Mouse (Mus musculus) midbrain, embryonic 10.5 days (tissue): ENCODE measurements at regions not wholly inside any gene's neighbourhood (a gene's known extent, or its start where the extent isn't known, plus 50 kb on each side); places are given as distances from the start of the nearest gene placed in this dataset.

Source experiments
- DNase-seq: peaks from one replicate; pipeline ENCODE4 v3.0.0-alpha.2; 2017; ENCODE audit warnings: low spot score
- H3K27ac ChIP-seq: fragments of 300-500 bp; sonication (generic); replicated peaks from 2 replicates; pipeline ENCODE4 v1.5.1; 2016; ENCODE audit warnings: mild to moderate bottlenecking
- H3K27me3 ChIP-seq: fragments of 300-500 bp; sonication (generic); 2 replicates; pipeline ENCODE4 v1.6.1; 2016; ENCODE audit warnings: low read depth, mild to moderate bottlenecking; ENCODE audit not compliant: poor library complexity, severe bottlenecking
- H3K36me3 ChIP-seq: fragments of 300-500 bp; sonication (generic); 2 replicates; pipeline ENCODE4 v1.6.1; 2016; ENCODE audit warnings: mild to moderate bottlenecking, moderate library complexity
- H3K4me1 ChIP-seq: fragments of 300-500 bp; sonication (generic); 2 replicates; pipeline ENCODE4 v1.6.1; 2016
- H3K4me3 ChIP-seq: fragments of 300-500 bp; sonication (generic); 2 replicates; pipeline ENCODE4 v1.5.1; 2016; ENCODE audit warnings: mild to moderate bottlenecking, moderate library complexity
- H3K9me3 ChIP-seq: fragments of 300-500 bp; sonication (generic); replicated peaks from 2 replicates; pipeline ENCODE4 v1.6.1; 2016; ENCODE audit warnings: mild to moderate bottlenecking
- WGBS: fragments of 180-500 bp; shearing (Covaris S2); methylation state at CpG from one replicate; pipeline ENCODE4 v1.1.7; 2016; 5-methylcytosine and 5-hydroxymethylcytosine counted together

DNA sequence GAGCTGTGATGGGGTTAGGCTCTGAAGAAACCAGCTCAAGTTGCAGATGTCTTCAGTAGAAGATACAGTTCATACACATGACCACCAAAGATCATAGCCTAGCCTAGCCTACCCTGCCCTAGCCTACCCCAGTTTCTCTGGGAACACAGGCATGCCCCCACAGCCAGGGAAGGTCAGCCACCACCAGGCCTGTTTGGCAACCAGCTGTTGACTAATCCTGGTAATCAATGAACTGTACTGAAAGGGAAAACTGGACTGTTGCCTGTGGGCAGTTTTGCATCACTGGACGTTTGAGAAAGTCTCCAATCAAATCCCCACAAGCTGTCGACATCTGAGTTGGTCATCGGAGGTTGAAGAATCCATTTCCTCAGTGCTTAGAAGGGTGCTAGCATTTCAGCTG is 276.5 kb upstream of the Eef2kmt start:
- Histone ChIP-seq H3K9me3 (no peaks in the 10 kb centered on the region), H3K27me3 (peaks cover 19% of the 10 kb centered on the region), H3K36me3 (no peaks in the 10 kb centered on the region), H3K4me3 (no peak overlapping the region), H3K4me1 (peaks cover 24% of the 10 kb centered on the region), H3K27ac (no peak overlapping the region)
- 83% methylated on average over 3 of the region's 3 CpGs for WGBS
- DNase-seq, result no peak

DNA sequence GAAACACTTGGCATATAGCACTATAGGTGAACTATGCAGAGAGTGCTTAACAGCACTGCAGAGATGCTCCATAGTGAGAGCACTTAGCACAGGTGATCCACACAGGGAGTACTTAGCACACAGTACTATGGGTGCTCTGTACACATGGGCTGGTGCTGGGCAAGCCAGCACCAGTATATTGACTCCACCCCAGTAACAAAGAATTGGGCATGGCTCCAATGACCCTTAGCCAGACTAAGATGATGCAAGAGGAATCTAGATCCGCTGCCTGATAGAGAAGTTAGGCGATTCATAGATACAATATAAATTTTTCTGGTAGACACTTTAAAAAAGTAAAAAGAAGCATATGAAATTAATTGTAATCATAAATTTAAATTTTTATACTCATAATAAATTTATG is 274.0 kb upstream of the Eef2kmt start:
- no peak for DNase-seq
- H3K9me3 ChIP-seq, result no peaks in the 10 kb centered on the region; the same call in 1 of the 2 replicates
- H3K27me3 ChIP-seq, result no peaks in the 10 kb centered on the region
- H3K36me3 ChIP-seq, result no peaks in the 10 kb centered on the region
- peaks cover 5% of the 10 kb centered on the region for H3K4me1 ChIP-seq
- H3K4me3 ChIP-seq, result no peak overlapping the region
- H3K27ac ChIP-seq, result no peak overlapping the region
- 92% methylated on average over 2 of the region's 2 CpGs for WGBS

DNA sequence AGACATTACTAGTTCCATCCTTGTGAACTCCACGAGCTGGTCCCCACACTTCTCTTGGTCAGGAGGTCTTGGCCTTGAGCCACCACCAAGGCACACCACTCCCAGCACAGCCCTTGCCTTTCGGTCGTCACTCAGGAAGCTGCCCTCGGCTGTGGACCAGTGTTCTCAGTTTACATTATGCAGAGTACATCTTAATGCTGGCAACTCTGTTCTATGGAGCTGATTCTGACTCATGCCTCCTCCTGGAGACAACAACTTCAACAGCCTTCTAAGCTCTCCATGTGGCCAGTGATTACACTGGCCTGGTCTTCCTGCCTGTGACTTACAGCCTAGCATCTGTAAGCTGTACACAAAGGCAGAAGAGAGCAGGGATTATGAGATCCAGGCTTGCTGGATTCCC is 272.2 kb upstream of the Eef2kmt start:
- no peak for DNase-seq
- Histone ChIP-seq H3K36me3 (no peaks in the 10 kb centered on the region), H3K9me3 (no peaks in the 10 kb centered on the region; the same call in 1 of the 2 replicates), H3K4me3 (no peak overlapping the region), H3K27me3 (no peaks in the 10 kb centered on the region), H3K27ac (no peak overlapping the region), H3K4me1 (peaks cover 5% of the 10 kb centered on the region)
- 79% methylated on average over 4 of the region's 4 CpGs for WGBS

DNA sequence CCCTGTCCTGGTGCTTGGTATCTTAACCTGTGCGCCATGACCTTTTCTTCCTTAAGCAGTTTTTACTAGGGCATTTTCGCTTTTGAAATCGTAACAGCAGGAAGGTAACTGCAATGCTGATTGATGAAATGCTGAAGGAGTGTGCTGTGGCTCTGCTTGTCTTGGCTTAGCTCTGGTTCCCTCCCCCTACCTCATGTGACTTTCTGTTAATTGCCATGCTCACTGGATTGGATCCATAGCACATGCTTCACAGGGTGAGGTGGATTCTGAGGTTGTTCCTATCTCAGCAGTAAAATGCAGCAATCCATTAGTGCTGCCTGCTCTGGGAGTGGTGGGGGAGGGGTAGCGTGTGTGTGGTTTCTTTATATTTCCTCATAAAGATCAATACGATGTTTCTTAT is 268.6 kb upstream of the Eef2kmt start:
- H3K27me3 ChIP-seq, result no peaks in the 10 kb centered on the region
- no peak overlapping the region for H3K27ac ChIP-seq
- 86% methylated on average over 5 of the region's 5 CpGs for WGBS
- H3K9me3 ChIP-seq, result no peaks in the 10 kb centered on the region; the same call in 1 of the 2 replicates
- no peaks in the 10 kb centered on the region for H3K36me3 ChIP-seq
- H3K4me3 ChIP-seq, result no peak overlapping the region
- H3K4me1 ChIP-seq, result no peaks in the 10 kb centered on the region
- no peak for DNase-seq

DNA sequence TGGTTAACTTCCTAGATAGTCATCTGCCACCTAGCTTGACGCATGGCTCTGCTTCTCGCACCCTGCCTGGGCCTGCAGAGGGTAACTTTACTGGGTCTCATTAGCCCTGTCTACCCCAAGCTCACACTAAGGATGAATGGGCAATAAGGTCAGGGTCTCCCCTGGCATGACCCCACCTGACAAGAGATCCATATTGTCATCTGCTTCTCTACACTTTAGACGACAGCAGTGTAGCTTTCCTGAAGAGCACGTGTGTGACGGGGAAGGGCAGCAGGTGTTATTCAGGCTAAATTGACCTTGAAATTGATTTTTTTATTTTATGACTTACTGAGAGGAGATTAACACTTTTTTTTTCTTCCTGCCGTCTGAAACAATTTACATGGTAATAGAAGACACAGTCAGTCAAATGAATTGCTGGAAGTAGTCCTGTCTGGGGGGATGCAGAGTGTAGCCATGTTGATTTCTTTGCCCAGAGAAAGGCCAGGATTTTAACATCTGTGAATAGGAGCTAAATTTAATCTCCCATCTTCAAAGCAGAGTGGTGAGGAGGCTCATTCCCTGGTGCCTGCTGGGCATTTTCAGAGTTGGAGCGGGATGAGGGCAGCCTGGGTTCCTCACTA is 267.7 kb upstream of the Eef2kmt start:
- no peaks in the 10 kb centered on the region for H3K4me1 ChIP-seq
- no peaks in the 10 kb centered on the region; the same call in 1 of the 2 replicates for H3K9me3 ChIP-seq
- H3K4me3 ChIP-seq, result no peak overlapping the region
- DNase-seq, result no peak
- no peaks in the 10 kb centered on the region for H3K27me3 ChIP-seq
- H3K36me3 ChIP-seq, result no peaks in the 10 kb centered on the region
- H3K27ac ChIP-seq, result no peak overlapping the region
- WGBS, result 78% methylated on average over 7 of the region's 7 CpGs

DNA sequence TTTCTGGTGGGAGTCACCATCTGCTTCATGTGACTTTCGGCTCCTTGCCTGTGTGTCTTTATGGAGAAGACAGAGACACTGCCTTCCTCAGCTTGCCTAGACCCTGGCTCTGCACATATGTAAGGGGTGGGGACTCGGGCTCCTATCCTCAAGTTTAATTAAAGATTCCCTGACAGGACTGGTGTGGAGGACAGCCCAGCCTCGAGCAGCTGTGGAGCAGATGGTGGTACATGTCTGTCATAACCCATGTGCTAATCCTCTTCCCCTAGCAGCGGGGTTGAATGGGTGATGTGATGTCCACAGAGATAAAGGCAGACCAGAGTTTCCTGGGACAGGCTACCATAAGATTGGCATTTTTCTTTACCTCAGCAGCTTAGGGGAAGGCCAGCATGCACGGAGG is 262.0 kb upstream of the Eef2kmt start:
- no peak for DNase-seq
- Histone ChIP-seq H3K9me3 (no peaks in the 10 kb centered on the region), H3K4me3 (no peak overlapping the region), H3K4me1 (peaks cover 13% of the 10 kb centered on the region), H3K36me3 (no peaks in the 10 kb centered on the region), H3K27me3 (no peaks in the 10 kb centered on the region), H3K27ac (no peak overlapping the region; the same call in 1 of the 2 replicates)
- 80% methylated on average over 5 of the region's 5 CpGs for WGBS

DNA sequence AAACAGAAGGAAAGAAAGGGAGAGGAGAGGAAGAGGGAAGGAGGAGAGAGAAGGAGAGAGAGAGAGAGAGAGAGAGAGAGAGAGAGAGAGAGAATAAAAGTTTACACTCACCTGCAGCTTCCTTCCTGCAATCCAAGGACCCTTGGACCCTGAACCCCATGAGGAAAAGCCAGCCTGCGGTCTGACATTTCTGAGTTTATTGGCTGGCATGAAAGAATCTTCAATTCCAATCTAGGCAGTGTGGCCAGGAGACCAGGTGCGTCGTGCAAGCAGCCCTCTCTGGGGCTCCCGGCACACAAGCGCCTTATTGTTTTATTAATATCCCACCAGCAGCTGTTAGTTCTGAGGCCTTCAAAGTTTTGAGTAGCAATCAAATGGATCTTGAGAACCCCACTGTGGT is 260.1 kb upstream of the Eef2kmt start:
- H3K27ac ChIP-seq, result no peak overlapping the region
- H3K36me3 ChIP-seq, result no peaks in the 10 kb centered on the region
- no peaks in the 10 kb centered on the region for H3K27me3 ChIP-seq
- no peak overlapping the region for H3K4me3 ChIP-seq
- no peaks in the 10 kb centered on the region for H3K9me3 ChIP-seq
- peaks cover 13% of the 10 kb centered on the region for H3K4me1 ChIP-seq
- DNase-seq, result no peak
- WGBS, result 91% methylated on average over 5 of the region's 5 CpGs

DNA sequence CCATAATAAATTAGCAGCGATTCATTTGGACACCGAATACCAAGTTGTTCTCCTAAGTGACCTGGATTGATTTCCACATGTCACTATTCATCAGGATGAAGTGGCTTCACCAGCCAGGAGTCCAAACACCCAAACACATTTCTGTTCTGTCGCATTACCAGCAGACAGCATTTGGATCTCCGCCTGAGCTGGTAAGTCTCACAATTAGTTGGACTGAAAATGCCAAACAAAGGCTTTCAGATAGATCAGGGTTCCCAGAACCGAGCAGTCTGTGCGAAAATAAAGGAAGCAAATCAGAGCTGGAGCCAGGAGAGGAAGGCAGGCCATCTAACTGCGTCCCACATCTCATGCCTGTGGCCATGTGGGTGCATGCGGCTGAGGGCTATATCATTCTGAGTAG is 251.5 kb upstream of the Eef2kmt start:
- DNase-seq, result no peak
- Histone ChIP-seq H3K4me3 (no peak overlapping the region), H3K27ac (no peak overlapping the region), H3K36me3 (no peaks in the 10 kb centered on the region), H3K27me3 (no peaks in the 10 kb centered on the region), H3K4me1 (no peaks in the 10 kb centered on the region), H3K9me3 (no peaks in the 10 kb centered on the region)
- WGBS, result 87% methylated on average over 8 of the region's 8 CpGs

DNA sequence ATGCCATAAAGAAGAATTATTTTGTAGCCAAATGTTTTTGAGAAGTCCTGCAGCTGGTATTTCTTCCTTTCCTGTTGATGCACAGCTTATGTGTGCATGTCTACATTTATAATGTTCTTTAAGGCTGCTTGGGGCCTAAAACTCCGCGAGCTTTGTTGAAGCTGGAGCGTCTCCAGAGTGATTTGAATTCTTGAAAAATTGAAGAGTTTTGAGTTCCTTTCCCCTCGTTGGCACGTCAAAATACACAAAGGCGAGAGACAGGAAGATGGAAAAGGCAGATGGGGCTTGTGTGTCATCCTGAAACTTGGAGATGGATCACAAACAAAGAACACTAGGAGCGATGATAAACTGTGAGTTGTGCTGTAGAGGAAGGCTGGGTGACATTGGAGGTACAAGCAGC is 246.2 kb upstream of the Eef2kmt start:
- no peak overlapping the region for H3K4me3 ChIP-seq
- no peak overlapping the region for H3K27ac ChIP-seq
- DNase-seq, result no peak
- WGBS, result 93% methylated on average over 7 of the region's 7 CpGs
- no peaks in the 10 kb centered on the region for H3K36me3 ChIP-seq
- H3K4me1 ChIP-seq, result no peaks in the 10 kb centered on the region
- H3K27me3 ChIP-seq, result no peaks in the 10 kb centered on the region
- no peaks in the 10 kb centered on the region for H3K9me3 ChIP-seq

DNA sequence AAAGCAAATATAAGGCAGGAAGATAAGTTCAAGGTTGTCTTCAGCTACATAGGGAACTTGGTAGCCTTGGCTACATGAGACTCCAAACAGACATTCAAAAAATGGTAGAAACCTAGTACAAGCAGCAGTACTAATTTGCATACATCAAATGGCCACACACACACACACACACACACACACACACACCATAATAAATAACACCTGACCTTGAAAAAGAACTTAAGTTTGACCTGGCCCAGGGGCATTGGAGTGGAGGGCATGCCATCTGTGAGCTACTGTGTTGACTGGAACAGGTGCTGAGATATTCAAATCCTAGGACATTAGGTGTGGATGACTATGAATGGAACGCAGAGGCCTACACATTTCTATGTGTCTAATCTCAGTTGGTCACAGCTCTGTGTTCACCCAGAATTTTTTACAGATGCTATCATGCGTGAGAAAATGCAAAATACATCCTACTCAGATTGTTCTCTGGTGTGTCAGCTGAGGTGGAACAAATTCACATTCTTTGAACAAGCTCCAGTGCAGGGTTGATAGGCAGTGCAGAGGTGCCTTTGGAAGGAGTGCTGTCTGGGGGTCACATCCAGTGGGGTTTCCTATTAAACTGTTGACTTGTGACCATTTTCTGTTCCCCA is 240.4 kb upstream of the Eef2kmt start:
- Histone ChIP-seq H3K36me3 (no peaks in the 10 kb centered on the region), H3K27ac (no peak overlapping the region), H3K4me3 (no peak overlapping the region), H3K9me3 (no peaks in the 10 kb centered on the region), H3K27me3 (no peaks in the 10 kb centered on the region), H3K4me1 (peaks cover 34% of the 10 kb centered on the region)
- 80% methylated on average over 2 of the region's 2 CpGs for WGBS
- DNase-seq, result no peak

DNA sequence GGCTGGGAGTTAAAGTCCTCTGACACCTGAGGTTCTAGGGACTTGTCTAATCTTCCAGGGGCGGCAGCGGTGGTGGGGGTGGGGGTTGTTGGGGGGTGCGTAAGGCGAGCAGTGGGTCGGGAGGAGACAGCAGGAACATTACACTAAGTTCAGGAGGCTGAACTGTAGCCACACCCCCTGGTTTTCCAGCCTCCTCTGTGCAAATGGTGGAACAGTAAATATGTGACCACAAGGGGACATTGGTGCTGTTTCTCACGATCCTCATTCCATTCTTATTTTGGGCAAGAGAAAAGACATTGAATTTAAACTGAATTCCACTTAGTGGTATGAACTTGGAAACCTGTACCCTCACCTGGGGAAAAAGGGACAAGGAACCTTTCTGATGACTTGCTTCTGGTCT is 237.6 kb upstream of the Eef2kmt start:
- no peak overlapping the region for H3K27ac ChIP-seq
- no peak for DNase-seq
- no peaks in the 10 kb centered on the region for H3K36me3 ChIP-seq
- no peaks in the 10 kb centered on the region for H3K9me3 ChIP-seq
- no peaks in the 10 kb centered on the region for H3K27me3 ChIP-seq
- H3K4me3 ChIP-seq, result no peak overlapping the region
- peaks cover 34% of the 10 kb centered on the region for H3K4me1 ChIP-seq
- 44% methylated on average over 6 of the region's 6 CpGs for WGBS

DNA sequence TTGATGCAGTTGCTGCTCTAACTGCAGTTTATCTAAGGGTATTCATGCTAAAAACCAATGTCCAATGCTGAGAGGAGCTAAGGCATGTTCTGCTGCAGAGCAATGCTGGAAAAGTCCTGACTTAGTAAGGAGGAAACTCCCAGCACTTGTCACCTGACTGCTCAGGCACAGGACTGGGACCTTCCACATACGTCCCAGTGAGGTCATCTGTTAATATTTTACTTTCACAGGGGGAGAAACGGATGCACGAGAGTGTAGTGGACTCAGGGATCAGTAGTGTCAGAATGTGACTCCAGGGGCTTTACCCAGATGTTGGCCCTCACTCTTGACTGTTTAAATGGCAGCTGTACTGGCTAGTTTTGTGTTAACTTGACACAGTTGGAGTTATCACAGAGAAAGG is 231.5 kb upstream of the Eef2kmt start:
- Histone ChIP-seq H3K27ac (no peak overlapping the region), H3K27me3 (no peaks in the 10 kb centered on the region), H3K36me3 (no peaks in the 10 kb centered on the region), H3K9me3 (no peaks in the 10 kb centered on the region), H3K4me3 (no peak overlapping the region), H3K4me1 (no peaks in the 10 kb centered on the region)
- no peak for DNase-seq
- 82% methylated on average over 3 of the region's 3 CpGs for WGBS

DNA sequence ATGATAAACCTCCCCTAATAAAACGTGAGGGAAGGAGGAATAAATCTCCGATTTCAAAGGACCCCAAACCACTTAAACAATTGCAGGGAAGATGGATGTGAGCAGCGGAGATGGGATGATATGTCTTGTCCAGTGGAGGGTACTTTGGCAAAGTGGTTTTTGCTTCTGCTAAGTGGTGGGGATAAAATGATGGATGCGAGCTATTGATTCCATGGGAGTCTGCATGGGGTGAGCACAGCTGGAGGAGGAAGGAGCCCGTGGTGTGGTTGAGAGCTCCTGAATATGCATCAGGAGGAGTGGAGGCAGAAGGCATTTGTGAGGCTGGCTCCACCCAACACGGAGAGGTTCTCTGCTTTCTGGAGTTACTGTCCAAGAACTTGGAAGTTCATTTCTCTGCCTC is 227.6 kb upstream of the Eef2kmt start:
- no peak overlapping the region for H3K27ac ChIP-seq
- WGBS, result 33% methylated on average over 6 of the region's 6 CpGs

More for the DNA sequence above, 227.6 kb upstream of the Eef2kmt start:
- no peaks in the 10 kb centered on the region for H3K36me3 ChIP-seq
- no peaks in the 10 kb centered on the region for H3K9me3 ChIP-seq
- no peak for DNase-seq
- no peaks in the 10 kb centered on the region for H3K27me3 ChIP-seq
- no peak overlapping the region for H3K4me3 ChIP-seq
- H3K4me1 ChIP-seq, result no peaks in the 10 kb centered on the region
